Mouse (Mus musculus): Measurements from ENCODE around the gene Ssxb9.
"Not testable (repeated sequence)": the region's sequence is repeated elsewhere in the genome, so short reads cannot be mapped to it uniquely, and the experiment has no call there.

GRCm38 (mm10) chrX:8366678-8367077, at the start of gene Ssxb9:
- TF ChIP-seq CTCF (IDR thresholded peaks at IDR 0.05; ENCODE audit: low read depth, low read length); POLR2A (IDR thresholded peaks at IDR 0.05; ENCODE audit: extremely low read depth, insufficient read depth, low read length): not testable (repeated sequence)
